Mouse (Mus musculus): ENCODE measurements around the gene Dffa. TPM values are rescaled to one million over a fixed set of nuclear protein-coding genes. Genes with fewer than 3 reads are reported as not detected.

The Dffa gene
- total and polyA plus RNA-seq, 2 experiments from 2014 or later: 20.8 to 26.2 TPM

GRCm38 (mm10) chr4:149143594-149143993 lies 39.6 kb downstream of the Dffa start:
- TF ChIP-seq CTCF (IDR thresholded peaks at IDR 0.05; ENCODE audit: low read depth) (no peak), EP300 (IDR thresholded peaks at IDR 0.05; ENCODE audit: low read depth) (no peak)
- no peak overlapping the region for H3K9ac ChIP-seq (replicated peaks; ENCODE audit: low read depth, low read length)
- H3K27ac ChIP-seq (ENCODE audit: low read depth): no peak overlapping the region
- no peak overlapping the region for H3K4me2 ChIP-seq (ENCODE audit: low read depth, low read length)
- 31% methylated on average over 4 of the region's 4 CpGs for WGBS
- DNase-seq (ENCODE audit: low spot score) (no peak), ATAC-seq (ENCODE audit: insufficient read depth, low read depth) (no peak)
- no peaks in the 10 kb centered on the region for H3K36me3 ChIP-seq (replicated peaks; ENCODE audit: control insufficient read depth, insufficient read depth, low read length)
- no peak overlapping the region for H3K4me3 ChIP-seq (ENCODE audit: low read depth, low read length)
- no peaks in the 10 kb centered on the region for H3K4me1 ChIP-seq (ENCODE audit: control insufficient read depth, insufficient read depth)
- H3K9me3 ChIP-seq (replicated peaks; ENCODE audit: control insufficient read depth, low read length): no peaks in the 10 kb centered on the region
- no peaks in the 10 kb centered on the region for H3K27me3 ChIP-seq (ENCODE audit: control insufficient read depth, insufficient read depth, low read length)

- ATAC-seq (ENCODE audit: insufficient read depth, low read depth) (peak; percentile 81), DNase-seq (ENCODE audit: low spot score) (peak; percentile 82)
- Histone ChIP-seq H3K4me2 (ENCODE audit: low read depth, low read length) (no peak overlapping the region), H3K27me3 (ENCODE audit: control insufficient read depth, insufficient read depth, low read length) (no peaks in the 10 kb centered on the region), H3K4me1 (ENCODE audit: control insufficient read depth, insufficient read depth) (no peaks in the 10 kb centered on the region), H3K36me3 (replicated peaks; ENCODE audit: control insufficient read depth, insufficient read depth, low read length) (no peaks in the 10 kb centered on the region), H3K9ac (replicated peaks; ENCODE audit: low read depth, low read length) (no peak overlapping the region), H3K9me3 (replicated peaks; ENCODE audit: control insufficient read depth, low read length) (no peaks in the 10 kb centered on the region), H3K27ac (ENCODE audit: low read depth) (no peak overlapping the region), H3K4me3 (ENCODE audit: low read depth, low read length) (no peak overlapping the region)
- WGBS: 4% methylated on average over 3 of the region's 3 CpGs
- TF ChIP-seq CTCF (IDR thresholded peaks at IDR 0.05; ENCODE audit: low read depth) (peak; percentile 97), EP300 (IDR thresholded peaks at IDR 0.05; ENCODE audit: low read depth) (no peak)
These were observed 40.5 kb downstream of the Dffa start for GRCm38 (mm10) chr4:149144459-149144858.

- no peak for ATAC-seq (ENCODE audit: insufficient read depth, low read depth)
- Histone ChIP-seq H3K4me1 (ENCODE audit: control insufficient read depth, insufficient read depth) (no peaks in the 10 kb centered on the region), H3K27ac (ENCODE audit: low read depth) (no peak overlapping the region), H3K9me3 (replicated peaks; ENCODE audit: control insufficient read depth, low read length) (no peaks in the 10 kb centered on the region), H3K4me3 (ENCODE audit: low read depth, low read length) (no peak overlapping the region), H3K27me3 (ENCODE audit: control insufficient read depth, insufficient read depth, low read length) (no peaks in the 10 kb centered on the region), H3K4me2 (ENCODE audit: low read depth, low read length) (no peak overlapping the region), H3K36me3 (replicated peaks; ENCODE audit: control insufficient read depth, insufficient read depth, low read length) (peaks cover 5% of the 10 kb centered on the region; the same call in 1 of the 2 replicates), H3K9ac (replicated peaks; ENCODE audit: low read depth, low read length) (no peak overlapping the region)
- TF ChIP-seq CTCF (IDR thresholded peaks at IDR 0.05; ENCODE audit: low read depth): no peak
- no peak for TF ChIP-seq EP300 (IDR thresholded peaks at IDR 0.05; ENCODE audit: low read depth)
- no peak for DNase-seq (ENCODE audit: low spot score)
- 81% methylated on average over 4 of the region's 4 CpGs for WGBS
These were observed 41.2 kb downstream of the Dffa start for GRCm38 (mm10) chr4:149145151-149145550.

GRCm38 (mm10) chr4:149147528-149147927 lies 43.6 kb downstream of the Dffa start:
- Histone ChIP-seq H3K9ac (replicated peaks; ENCODE audit: low read depth, low read length) (no peak overlapping the region), H3K4me1 (ENCODE audit: control insufficient read depth, insufficient read depth) (no peaks in the 10 kb centered on the region), H3K27me3 (ENCODE audit: control insufficient read depth, insufficient read depth, low read length) (no peaks in the 10 kb centered on the region), H3K4me3 (ENCODE audit: low read depth, low read length) (no peak overlapping the region), H3K9me3 (replicated peaks; ENCODE audit: control insufficient read depth, low read length) (no peaks in the 10 kb centered on the region), H3K4me2 (ENCODE audit: low read depth, low read length) (no peak overlapping the region), H3K27ac (ENCODE audit: low read depth) (no peak overlapping the region), H3K36me3 (replicated peaks; ENCODE audit: control insufficient read depth, insufficient read depth, low read length) (peaks cover 29% of the 10 kb centered on the region)
- 83% methylated on average over 7 of the region's 7 CpGs for WGBS
- no peak for ATAC-seq (ENCODE audit: insufficient read depth, low read depth)
- no peak for DNase-seq (ENCODE audit: low spot score)
- no peak for TF ChIP-seq CTCF (IDR thresholded peaks at IDR 0.05; ENCODE audit: low read depth)
- no peak for TF ChIP-seq EP300 (IDR thresholded peaks at IDR 0.05; ENCODE audit: low read depth)

DNA sequence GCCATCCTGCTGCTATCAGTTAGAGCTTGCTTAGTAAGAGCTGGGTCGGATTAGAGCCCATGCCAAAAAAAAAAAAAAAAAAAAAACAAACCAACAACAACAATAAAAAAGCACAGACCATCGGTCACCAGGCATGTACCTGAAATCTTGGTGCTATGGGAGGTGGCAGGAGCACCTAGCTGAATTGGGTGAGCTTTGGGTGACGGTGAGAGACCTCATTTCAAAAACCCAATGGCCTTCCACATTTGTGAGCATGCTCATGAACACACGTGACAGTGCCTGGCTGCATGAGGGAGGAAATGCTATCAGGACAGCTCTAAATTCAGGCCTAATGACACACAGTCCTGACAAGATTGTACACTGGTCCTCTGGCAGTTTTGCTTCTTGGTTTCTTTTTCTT lies 44.1 kb downstream of the Dffa start:
- H3K27ac ChIP-seq (ENCODE audit: low read depth): no peak overlapping the region
- no peaks in the 10 kb centered on the region for H3K4me1 ChIP-seq (ENCODE audit: control insufficient read depth, insufficient read depth)
- H3K9me3 ChIP-seq (replicated peaks; ENCODE audit: control insufficient read depth, low read length): no peaks in the 10 kb centered on the region
- 68% methylated on average over 4 of the region's 4 CpGs for WGBS
- TF ChIP-seq CTCF (IDR thresholded peaks at IDR 0.05; ENCODE audit: low read depth) (no peak), EP300 (IDR thresholded peaks at IDR 0.05; ENCODE audit: low read depth) (no peak)
- H3K4me2 ChIP-seq (ENCODE audit: low read depth, low read length): no peak overlapping the region
- peaks cover 34% of the 10 kb centered on the region for H3K36me3 ChIP-seq (replicated peaks; ENCODE audit: control insufficient read depth, insufficient read depth, low read length)
- no peaks in the 10 kb centered on the region for H3K27me3 ChIP-seq (ENCODE audit: control insufficient read depth, insufficient read depth, low read length)
- H3K9ac ChIP-seq (replicated peaks; ENCODE audit: low read depth, low read length): no peak overlapping the region
- ATAC-seq (ENCODE audit: insufficient read depth, low read depth) (no peak), DNase-seq (ENCODE audit: low spot score) (no peak)
- no peak overlapping the region for H3K4me3 ChIP-seq (ENCODE audit: low read depth, low read length)

DNA sequence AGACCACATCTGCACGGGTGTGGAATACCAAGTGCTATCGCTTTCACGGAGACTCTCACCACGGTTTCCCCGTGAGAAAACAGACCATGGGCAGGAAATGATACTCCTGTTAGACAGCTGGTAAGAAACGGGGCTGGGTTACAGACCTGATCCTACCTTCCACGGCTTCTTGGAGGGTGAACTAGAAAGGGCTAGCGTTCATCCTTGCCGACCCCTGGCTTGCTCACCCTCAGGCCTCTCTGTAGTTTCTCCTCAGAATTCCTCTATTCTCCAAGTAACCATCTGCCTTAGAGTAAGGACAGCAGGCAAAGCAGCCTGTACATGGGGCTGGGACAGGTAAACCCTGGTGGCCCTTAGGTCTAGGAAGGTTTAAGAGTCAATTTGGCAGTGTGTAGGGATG lies 45.2 kb downstream of the Dffa start:
- no peak overlapping the region for H3K9ac ChIP-seq (replicated peaks; ENCODE audit: low read depth, low read length)
- H3K36me3 ChIP-seq (replicated peaks; ENCODE audit: control insufficient read depth, insufficient read depth, low read length): peaks cover 46% of the 10 kb centered on the region
- no peak overlapping the region for H3K27ac ChIP-seq (ENCODE audit: low read depth)
- no peak for TF ChIP-seq EP300 (IDR thresholded peaks at IDR 0.05; ENCODE audit: low read depth)
- no peak for TF ChIP-seq CTCF (IDR thresholded peaks at IDR 0.05; ENCODE audit: low read depth)
- ATAC-seq (ENCODE audit: insufficient read depth, low read depth) (no peak), DNase-seq (ENCODE audit: low spot score) (no peak)
- WGBS: 75% methylated on average over 9 of the region's 9 CpGs
- H3K4me3 ChIP-seq (ENCODE audit: low read depth, low read length): no peak overlapping the region
- H3K4me2 ChIP-seq (ENCODE audit: low read depth, low read length): no peak overlapping the region
- H3K9me3 ChIP-seq (replicated peaks; ENCODE audit: control insufficient read depth, low read length): no peaks in the 10 kb centered on the region
- no peaks in the 10 kb centered on the region for H3K27me3 ChIP-seq (ENCODE audit: control insufficient read depth, insufficient read depth, low read length)
- H3K4me1 ChIP-seq (ENCODE audit: control insufficient read depth, insufficient read depth): no peaks in the 10 kb centered on the region

Measured in heart, postnatal 0 days (tissue).